ENCODE assay signal across 25 mouse cellular contexts in the genomic region with DNA sequence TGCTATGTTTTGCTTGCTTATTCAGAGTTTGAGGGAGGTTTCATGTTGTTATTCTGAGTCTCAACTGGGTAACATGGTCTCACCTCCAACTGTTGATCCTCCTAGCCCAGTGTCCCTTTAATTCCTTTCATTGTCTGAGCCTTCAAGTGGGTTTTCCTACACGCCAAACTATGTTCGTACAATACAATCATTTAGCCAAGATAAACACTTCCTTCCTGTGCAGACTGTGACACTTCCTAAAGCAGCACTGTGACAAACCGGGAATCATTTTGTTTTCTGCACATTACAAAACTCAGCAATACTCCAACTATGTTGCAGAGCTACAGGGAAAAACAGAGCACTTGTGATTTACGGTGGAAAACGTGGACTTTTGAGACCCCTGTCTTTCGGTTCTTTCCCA. TPM values are rescaled to one million over a fixed set of nuclear protein-coding genes. Genes with fewer than 3 reads are reported as not detected.
A peak's percentile ranks its signal among the peaks of the same experiment; 100 is the strongest.
DNase-seq lines count a peak whose midpoint lies in the region; ATAC-seq and TF ChIP-seq lines count a peak whose summit lies in the region.
"Had no signal": no experiment of that assay in that cellular context is flagged by ENCODE, and none has a peak within 500 bp of the region (broad histone marks: within the 10 kb centered on the region; RNA-seq: fewer than 3 reads in every experiment).

No protein-coding gene starts in this region.

- no peaks in the 10 kb centered on the region for H3K9me3 ChIP-seq in heart, embryonic 16.5 days (replicated peaks; ENCODE audit: control insufficient read depth, low read length)
- H3K9me3 ChIP-seq in heart, embryonic 10.5 days, result no peaks in the 10 kb centered on the region
- H3K9me3 ChIP-seq in liver, embryonic 11.5 days (ENCODE audit: control insufficient read depth, low read length), result no peaks in the 10 kb centered on the region
- H3K9me3 ChIP-seq in intestine, embryonic 16.5 days (ENCODE audit: control insufficient read depth, low read length), result no peaks in the 10 kb centered on the region
- H3K9me3 ChIP-seq: embryonic facial prominence, embryonic 12.5 days; hindbrain, embryonic 10.5 days; intestine, embryonic 15.5 days; limb, embryonic 13.5 days; neural tube, embryonic 15.5 days; stomach, embryonic 15.5 days had no signal

- intact Hi-C loops in heart, postnatal 14 days (cut with DNase I), result no loop called here

- 43% methylated on average over 6 of the region's 6 CpGs for WGBS in heart, embryonic 16.5 days
- 53% methylated on average over 6 of the region's 6 CpGs for WGBS in heart, embryonic 10.5 days
- WGBS in liver, adult 2 months, result 53% methylated on average over 6 of the region's 6 CpGs
- WGBS in liver, embryonic 11.5 days, result 44% methylated on average over 6 of the region's 6 CpGs
- WGBS in intestine, embryonic 16.5 days, result 53% methylated on average over 6 of the region's 6 CpGs

- H3K79me2 ChIP-seq in liver, adult 2 months (ENCODE audit: control insufficient read depth, insufficient read depth, low read length), result no peaks in the 10 kb centered on the region; the same call in 1 of the 2 replicates

- no peak for ATAC-seq in heart, embryonic 16.5 days (replicated peaks; ENCODE audit: extremely low read depth, insufficient read depth, low FRiP score)
- ATAC-seq in liver, embryonic 11.5 days (replicated peaks; ENCODE audit: low FRiP score), result no peak
- ATAC-seq in intestine, embryonic 16.5 days, result no peak
- ATAC-seq: CD4-positive, CD25-positive, alpha-beta regulatory T cell, adult 4 months; hindbrain, embryonic 16.5 days; intestine, embryonic 15.5 days had no signal

- no peak for TF ChIP-seq CTCF in liver, adult 2 months (IDR thresholded peaks at IDR 0.05; ENCODE audit: low read depth, low read length)

- DNase-seq in heart, adult 8-10 months (ENCODE audit: low spot score), result peak; percentile 55
- DNase-seq in heart, postnatal 14 days, result no peak
- DNase-seq in heart, embryonic 10.5 days (ENCODE audit: low spot score), result no peak
- no peak for DNase-seq in liver, adult 2 months (ENCODE audit: extremely low read depth, low read depth, low spot score)
- no peak for DNase-seq in liver, embryonic 11.5 days (ENCODE audit: low spot score)
- peak; percentile 41 for DNase-seq in lung, postnatal 10 days
- DNase-seq: adrenal gland, postnatal 14 days; cerebellum, adult 2 months; cerebellum, postnatal 25 days; gastrocnemius, postnatal 36 days; layer of hippocampus, adult 9-11 months; thymus, adult 18-20 months; thymus, postnatal 36 days had no signal

- no peak overlapping the region for H3K9ac ChIP-seq in heart, embryonic 16.5 days (ENCODE audit: low read length)
- no peak overlapping the region for H3K9ac ChIP-seq in liver, adult 2 months (ENCODE audit: low read depth, low read length)
- no peak overlapping the region for H3K9ac ChIP-seq in liver, embryonic 11.5 days (ENCODE audit: low read depth, low read length)
- H3K9ac ChIP-seq in intestine, embryonic 16.5 days (ENCODE audit: low read depth, low read length), result no peak overlapping the region
- H3K9ac ChIP-seq: embryonic facial prominence, embryonic 12.5 days; intestine, embryonic 15.5 days; limb, embryonic 13.5 days; liver, embryonic 14.5 days; neural tube, embryonic 15.5 days; stomach, embryonic 15.5 days had no signal

- no peaks in the 10 kb centered on the region for H3K27me3 ChIP-seq in heart, embryonic 16.5 days (ENCODE audit: control insufficient read depth, insufficient read depth, low read length)
- H3K27me3 ChIP-seq in heart, embryonic 10.5 days (ENCODE audit: insufficient read depth, poor library complexity, severe bottlenecking), result peaks cover 6% of the 10 kb centered on the region; the same call in 1 of the 2 replicates
- no peaks in the 10 kb centered on the region for H3K27me3 ChIP-seq in liver, adult 2 months (ENCODE audit: control insufficient read depth, insufficient read depth, low read length)
- H3K27me3 ChIP-seq in liver, embryonic 11.5 days (replicated peaks; ENCODE audit: control insufficient read depth, insufficient read depth, low read length), result peaks cover 1% of the 10 kb centered on the region; the same call in 1 of the 2 replicates
- no peaks in the 10 kb centered on the region for H3K27me3 ChIP-seq in intestine, embryonic 16.5 days (replicated peaks; ENCODE audit: control insufficient read depth, insufficient read depth, low read length)
- H3K27me3 ChIP-seq: intestine, embryonic 15.5 days; stomach, embryonic 15.5 days had no signal

- H3K4me1 ChIP-seq in heart, embryonic 16.5 days (ENCODE audit: control insufficient read depth, insufficient read depth, low read length), result peaks cover 3% of the 10 kb centered on the region; the same call in 1 of the 2 replicates
- H3K4me1 ChIP-seq in heart, embryonic 10.5 days, result peaks cover 11% of the 10 kb centered on the region
- no peaks in the 10 kb centered on the region; the same call in 1 of the 2 replicates for H3K4me1 ChIP-seq in liver, adult 2 months (ENCODE audit: control insufficient read depth, insufficient read depth, low read length)
- no peaks in the 10 kb centered on the region for H3K4me1 ChIP-seq in liver, embryonic 11.5 days (replicated peaks; ENCODE audit: control insufficient read depth, insufficient read depth, low read length)
- H3K4me1 ChIP-seq in intestine, embryonic 16.5 days (ENCODE audit: control insufficient read depth, insufficient read depth, low read length), result no peaks in the 10 kb centered on the region
- H3K4me1 ChIP-seq: intestine, embryonic 15.5 days; stomach, embryonic 15.5 days had no signal

- H3K4me2 ChIP-seq in heart, embryonic 16.5 days (ENCODE audit: low read depth, low read length), result no peak overlapping the region
- H3K4me2 ChIP-seq in liver, embryonic 11.5 days, result no peak overlapping the region
- H3K4me2 ChIP-seq in intestine, embryonic 16.5 days (ENCODE audit: low read depth, low read length), result no peak overlapping the region
- H3K4me2 ChIP-seq: embryonic facial prominence, embryonic 12.5 days; intestine, embryonic 15.5 days; limb, embryonic 13.5 days; midbrain, embryonic 11.5 days; neural tube, embryonic 15.5 days; stomach, embryonic 15.5 days had no signal

- H3K36me3 ChIP-seq in heart, embryonic 16.5 days (ENCODE audit: control insufficient read depth, insufficient read depth), result no peaks in the 10 kb centered on the region
- H3K36me3 ChIP-seq in heart, embryonic 10.5 days, result no peaks in the 10 kb centered on the region
- H3K36me3 ChIP-seq in liver, adult 2 months (ENCODE audit: control insufficient read depth, insufficient read depth, low read length), result peaks cover 3% of the 10 kb centered on the region; the same call in 1 of the 2 replicates
- no peaks in the 10 kb centered on the region for H3K36me3 ChIP-seq in liver, embryonic 11.5 days (ENCODE audit: control insufficient read depth, insufficient read depth, low read length)
- no peaks in the 10 kb centered on the region for H3K36me3 ChIP-seq in intestine, embryonic 16.5 days (ENCODE audit: control insufficient read depth, insufficient read depth, low read length)
- H3K36me3 ChIP-seq: embryonic facial prominence, embryonic 12.5 days; hindbrain, embryonic 10.5 days; intestine, embryonic 15.5 days; limb, embryonic 13.5 days; neural tube, embryonic 15.5 days; stomach, embryonic 15.5 days had no signal

- peak overlapping the region; percentile 40 for H3K27ac ChIP-seq in heart, embryonic 16.5 days (ENCODE audit: low read length)
- no peak overlapping the region for H3K27ac ChIP-seq in heart, embryonic 10.5 days
- H3K27ac ChIP-seq in liver, adult 2 months (replicated peaks; ENCODE audit: insufficient read depth, low read depth, low read length), result peak overlapping the region; percentile 58; the same call in 1 of the 2 replicates
- no peak overlapping the region for H3K27ac ChIP-seq in liver, embryonic 11.5 days (ENCODE audit: low read depth, low read length)
- no peak overlapping the region for H3K27ac ChIP-seq in intestine, embryonic 16.5 days (ENCODE audit: low read length)
- H3K27ac ChIP-seq: embryonic facial prominence, embryonic 12.5 days; hindbrain, embryonic 10.5 days; intestine, embryonic 15.5 days; limb, embryonic 13.5 days; liver, embryonic 14.5 days; neural tube, embryonic 15.5 days; stomach, embryonic 15.5 days had no signal

- no peak for TF ChIP-seq POLR2A in liver, adult 2 months (IDR thresholded peaks at IDR 0.05; ENCODE audit: extremely low read depth, insufficient read depth, low read length)

- no peak overlapping the region for H3K4me3 ChIP-seq in heart, embryonic 16.5 days (ENCODE audit: low read length)
- no peak overlapping the region for H3K4me3 ChIP-seq in heart, embryonic 10.5 days
- no peak overlapping the region for H3K4me3 ChIP-seq in liver, adult 2 months (ENCODE audit: insufficient read depth, low read depth, low read length)
- H3K4me3 ChIP-seq in liver, embryonic 11.5 days (ENCODE audit: low read depth, low read length), result no peak overlapping the region
- H3K4me3 ChIP-seq in intestine, embryonic 16.5 days (ENCODE audit: low read length), result no peak overlapping the region
- H3K4me3 ChIP-seq: embryonic facial prominence, embryonic 12.5 days; hindbrain, embryonic 10.5 days; intestine, embryonic 15.5 days; limb, embryonic 13.5 days; neural tube, embryonic 15.5 days; stomach, embryonic 15.5 days had no signal

RNA-seq across cellular contexts. Expression of a gene that starts 7.2 kb away (rescaled TPM):
- total RNA-seq in heart, adult 8-10 months (2022), result 1 to 10 TPM; 1.6 to 3.4 (median 1.9) TPM
- total RNA-seq in heart, postnatal 14 days (2021), result 1 to 10 TPM; 1.8 to 2.2 TPM
- polyA plus RNA-seq in heart, embryonic 16.5 days (2015; fragmentation: Nextera tagmentation; extraction: Ambion mirVana), result 1.2 and 1.8 TPM in 2 replicates
- polyA plus RNA-seq in heart, embryonic 10.5 days (2016; fragmentation: Nextera tagmentation; extraction: Ambion mirVana), result 1.3 and 1.9 TPM in 2 replicates
- total RNA-seq in liver, adult 2 months (2014; rRNA removed), result 8.4 and 10.7 TPM in 2 replicates
- 0.81 and 2.6 TPM in 2 replicates for polyA plus RNA-seq in liver, adult 2 months (2012; rRNA removed)
- 0.27 and 0.78 TPM in 2 replicates for polyA plus RNA-seq in liver, embryonic 11.5 days (2014; fragmentation: Nextera tagmentation; extraction: Ambion mirVana)
- polyA plus RNA-seq in intestine, embryonic 16.5 days (2015; fragmentation: Nextera tagmentation; extraction: Ambion mirVana), result 3.5 and 4.3 TPM in 2 replicates

RNA-seq across cellular contexts. Expression of a gene that starts 21.0 kb away (rescaled TPM):
- total RNA-seq in heart, adult 8-10 months (2022), result 10 to 100 TPM; 87.6 to 95.8 (median 92.4) TPM
- 10 to 100 TPM; 64.2 to 74.3 TPM for total RNA-seq in heart, postnatal 14 days (2021)
- polyA plus RNA-seq in heart, embryonic 16.5 days (2015; fragmentation: Nextera tagmentation; extraction: Ambion mirVana), result 29.0 and 31.9 TPM in 2 replicates
- polyA plus RNA-seq in heart, embryonic 10.5 days (2016; fragmentation: Nextera tagmentation; extraction: Ambion mirVana), result 31.4 and 33.6 TPM in 2 replicates
- 84.0 and 102 TPM in 2 replicates for total RNA-seq in liver, adult 2 months (2014; rRNA removed)
- polyA plus RNA-seq in liver, adult 2 months (2012; rRNA removed), result 65.7 and 78.4 TPM in 2 replicates
- 31.2 and 31.6 TPM in 2 replicates for polyA plus RNA-seq in liver, embryonic 11.5 days (2014; fragmentation: Nextera tagmentation; extraction: Ambion mirVana)
- polyA plus RNA-seq in intestine, embryonic 16.5 days (2015; fragmentation: Nextera tagmentation; extraction: Ambion mirVana), result 43.3 and 50.4 TPM in 2 replicates

Comparison
In these comparisons a context has a peak if more than half of its experiments do, and no peak if none do; other contexts are left out.
1. DNase-seq: peak in heart, adult 8-10 months (single experiment) and lung, postnatal 10 days (single experiment); none in heart, postnatal 14 days (0 of 2), heart, embryonic 10.5 days (single experiment), liver, adult 2 months (single experiment) and liver, embryonic 11.5 days (single experiment).
2. H3K27ac ChIP-seq: peak in heart, embryonic 16.5 days (single experiment) and liver, adult 2 months (single experiment); none in heart, embryonic 10.5 days (single experiment), liver, embryonic 11.5 days (single experiment) and intestine, embryonic 16.5 days (single experiment).